Mouse (Mus musculus) megakaryocyte, embryonic 14.5 days (primary cell): ENCODE results near the gene Ccdc106. TPM values are rescaled to one million over a fixed set of nuclear protein-coding genes. Genes with fewer than 3 reads are reported as not detected.

ENCODE experiments used
- H3K27me3 ChIP-seq: replicated peaks from 2 replicates; pipeline ENCODE3; 2012; ENCODE audit warnings: inconsistent platforms
- H3K36me3 ChIP-seq: replicated peaks from 2 replicates; pipeline ENCODE3; 2012; ENCODE audit warnings: low read length, inconsistent platforms, mixed read lengths
- H3K4me1 ChIP-seq: 2 replicates; pipeline ENCODE4 v1.6.1; 2012; ENCODE audit warnings: inconsistent platforms
- H3K4me3 ChIP-seq: replicated peaks from 2 replicates; pipeline ENCODE3; 2012; ENCODE audit warnings: moderate library complexity, mild to moderate bottlenecking, inconsistent platforms
- H3K9me3 ChIP-seq: 2 replicates; pipeline ENCODE4 v1.6.1; 2012; ENCODE audit warnings: inconsistent platforms
- FLI1 ChIP-seq: IDR thresholded peaks from 2 replicates; pipeline ENCODE4 v1.6.1; 2012; ENCODE audit warnings: low read length, inconsistent platforms, mixed read lengths
- GATA1 ChIP-seq: IDR thresholded peaks from 3 replicates; pipeline ENCODE4 v1.6.1; 2012; ENCODE audit warnings: mixed read lengths, low read length, inconsistent platforms, borderline replicate concordance
- polyA plus RNA-seq: library from polyadenylated mRNA; stranded (reverse); fragments of >175 nt; gene quantifications from 2 replicates; pipeline ENCODE4 v1.2.3, GENCODE M21; 2012; ENCODE audit warnings: low replicate concordance; ENCODE audit not compliant: insufficient read depth

Ccdc106 gene
- polyA plus RNA-seq, 1 experiment: 7.3 TPM

- TF ChIP-seq FLI1 (peak; percentile 98), GATA1 (no peak)
- Histone ChIP-seq H3K27me3 (no peaks in the 10 kb centered on the region), H3K36me3 (peaks cover 70% of the 10 kb centered on the region), H3K4me1 (peaks cover 64% of the 10 kb centered on the region), H3K9me3 (no peaks in the 10 kb centered on the region), H3K4me3 (peak within 1 kb of the TSS; percentile 98)
Observed at GRCm38 (mm10) chr7:5080010-5080751, 59.8 kb downstream of the Ccdc106 start, which contains the start of gene Epn1. Gene Epn1, plus strand, starts transcription at chr7:5080235.

- Histone ChIP-seq H3K36me3 (peaks cover 70% of the 10 kb centered on the region), H3K4me1 (peaks cover 65% of the 10 kb centered on the region), H3K27me3 (no peaks in the 10 kb centered on the region), H3K4me3 (peak overlapping the region; percentile 98), H3K9me3 (no peaks in the 10 kb centered on the region)
- no peak for TF ChIP-seq FLI1
- TF ChIP-seq GATA1: no peak
Observed at GRCm38 (mm10) chr7:5080815-5081214, 60.5 kb downstream of the Ccdc106 start.

GRCm38 (mm10) chr7:5081241-5081640, 60.9 kb downstream of the Ccdc106 start:
- H3K36me3 ChIP-seq: peaks cover 71% of the 10 kb centered on the region
- H3K4me1 ChIP-seq: peaks cover 67% of the 10 kb centered on the region
- no peaks in the 10 kb centered on the region for H3K27me3 ChIP-seq
- peak overlapping the region; percentile 98 for H3K4me3 ChIP-seq
- TF ChIP-seq FLI1 (no peak), GATA1 (no peak)
- H3K9me3 ChIP-seq: no peaks in the 10 kb centered on the region

GRCm38 (mm10) chr7:5081939-5082338, 61.6 kb downstream of the Ccdc106 start:
- TF ChIP-seq FLI1 (no peak), GATA1 (no peak)
- peak overlapping the region; percentile 98 for H3K4me3 ChIP-seq
- no peaks in the 10 kb centered on the region for H3K27me3 ChIP-seq
- peaks cover 71% of the 10 kb centered on the region for H3K36me3 ChIP-seq
- H3K4me1 ChIP-seq: peaks cover 64% of the 10 kb centered on the region
- no peaks in the 10 kb centered on the region for H3K9me3 ChIP-seq

- no peaks in the 10 kb centered on the region for H3K9me3 ChIP-seq
- peaks cover 71% of the 10 kb centered on the region for H3K36me3 ChIP-seq
- TF ChIP-seq GATA1 (no peak), FLI1 (no peak)
- H3K4me1 ChIP-seq: peaks cover 69% of the 10 kb centered on the region
- H3K27me3 ChIP-seq: no peaks in the 10 kb centered on the region
- peak overlapping the region; percentile 73 for H3K4me3 ChIP-seq
Observed at GRCm38 (mm10) chr7:5083325-5084105, 63.2 kb downstream of the Ccdc106 start.

- no peak overlapping the region for H3K4me3 ChIP-seq
- H3K27me3 ChIP-seq: no peaks in the 10 kb centered on the region
- peaks cover 70% of the 10 kb centered on the region for H3K4me1 ChIP-seq
- TF ChIP-seq FLI1 (no peak), GATA1 (no peak)
- peaks cover 83% of the 10 kb centered on the region for H3K36me3 ChIP-seq
- no peaks in the 10 kb centered on the region for H3K9me3 ChIP-seq
Observed at GRCm38 (mm10) chr7:5085512-5085911, 65.2 kb downstream of the Ccdc106 start.

GRCm38 (mm10) chr7:5086921-5087440, 66.6 kb downstream of the Ccdc106 start:
- Histone ChIP-seq H3K27me3 (no peaks in the 10 kb centered on the region), H3K36me3 (peaks cover 95% of the 10 kb centered on the region), H3K4me3 (no peak overlapping the region), H3K9me3 (no peaks in the 10 kb centered on the region), H3K4me1 (peaks cover 74% of the 10 kb centered on the region)
- no peak for TF ChIP-seq GATA1
- TF ChIP-seq FLI1: no peak

GRCm38 (mm10) chr7:5087886-5088285, 67.5 kb downstream of the Ccdc106 start:
- Histone ChIP-seq H3K4me1 (peaks cover 74% of the 10 kb centered on the region), H3K4me3 (no peak overlapping the region), H3K9me3 (no peaks in the 10 kb centered on the region), H3K27me3 (no peaks in the 10 kb centered on the region), H3K36me3 (peaks cover 97% of the 10 kb centered on the region)
- no peak for TF ChIP-seq GATA1
- no peak for TF ChIP-seq FLI1

- no peak overlapping the region for H3K4me3 ChIP-seq
- no peaks in the 10 kb centered on the region for H3K9me3 ChIP-seq
- peaks cover 99% of the 10 kb centered on the region for H3K36me3 ChIP-seq
- H3K4me1 ChIP-seq: peaks cover 56% of the 10 kb centered on the region
- TF ChIP-seq FLI1 (no peak), GATA1 (no peak)
- H3K27me3 ChIP-seq: no peaks in the 10 kb centered on the region
Observed at GRCm38 (mm10) chr7:5089853-5090252, 69.5 kb downstream of the Ccdc106 start.
